Mouse (Mus musculus): ENCODE measurements at regions not wholly inside any gene's neighbourhood (a gene's known extent, or its start where the extent isn't known, plus 50 kb on each side); places are given as distances from the start of the nearest gene placed in this dataset.

GRCm38 (mm10) chr3:35320844-35321393, 433.0 kb upstream of the Atp11b start:
- no peak for DNase-seq (ENCODE audit: low read depth)

GRCm38 (mm10) chr3:35321991-35322390, 431.9 kb upstream of the Atp11b start:
- no peak for DNase-seq (ENCODE audit: low read depth)

- no peak for DNase-seq (ENCODE audit: low read depth)
Measured at GRCm38 (mm10) chr3:35322899-35323298, 431.0 kb upstream of the Atp11b start.

- peak; percentile 41 for DNase-seq (ENCODE audit: low read depth)
Measured at GRCm38 (mm10) chr3:35323450-35324077, 430.3 kb upstream of the Atp11b start.

- no peak for DNase-seq (ENCODE audit: low read depth)
Measured at GRCm38 (mm10) chr3:35324186-35324585, 429.7 kb upstream of the Atp11b start.

GRCm38 (mm10) chr3:35332534-35333272, 421.2 kb upstream of the Atp11b start:
- no peak for DNase-seq (ENCODE audit: low read depth)

- no peak for DNase-seq (ENCODE audit: low read depth)
Measured at GRCm38 (mm10) chr3:35334017-35334416, 419.9 kb upstream of the Atp11b start.

- no peak for DNase-seq (ENCODE audit: low read depth)
Measured at GRCm38 (mm10) chr3:35334546-35334945, 419.4 kb upstream of the Atp11b start.

GRCm38 (mm10) chr3:35335837-35336236, 418.1 kb upstream of the Atp11b start:
- DNase-seq (ENCODE audit: low read depth) = no peak

GRCm38 (mm10) chr3:35340525-35340924, 413.4 kb upstream of the Atp11b start:
- DNase-seq (ENCODE audit: low read depth) = no peak

GRCm38 (mm10) chr3:35340935-35341800, 412.7 kb upstream of the Atp11b start:
- no peak for DNase-seq (ENCODE audit: low read depth)

- no peak for DNase-seq (ENCODE audit: low read depth)
Measured at GRCm38 (mm10) chr3:35341840-35342239, 412.1 kb upstream of the Atp11b start.

GRCm38 (mm10) chr3:35342584-35342983, 411.3 kb upstream of the Atp11b start:
- no peak for DNase-seq (ENCODE audit: low read depth)

- DNase-seq (ENCODE audit: low read depth) = no peak
Measured at GRCm38 (mm10) chr3:35343936-35344335, 410.0 kb upstream of the Atp11b start.

GRCm38 (mm10) chr3:35349114-35349513, 404.8 kb upstream of the Atp11b start:
- no peak for DNase-seq (ENCODE audit: low read depth)

GRCm38 (mm10) chr3:35353442-35353841, 400.5 kb upstream of the Atp11b start:
- no peak for DNase-seq (ENCODE audit: low read depth)

- DNase-seq (ENCODE audit: low read depth) = no peak
Measured at GRCm38 (mm10) chr3:35353920-35354319, 400.0 kb upstream of the Atp11b start.

- no peak for DNase-seq (ENCODE audit: low read depth)
Measured at GRCm38 (mm10) chr3:35354356-35354755, 399.6 kb upstream of the Atp11b start.

- DNase-seq (ENCODE audit: low read depth) = no peak
Measured at GRCm38 (mm10) chr3:35357111-35357510, 396.8 kb upstream of the Atp11b start.

GRCm38 (mm10) chr3:35358541-35358940, 395.4 kb upstream of the Atp11b start:
- no peak for DNase-seq (ENCODE audit: low read depth)

GRCm38 (mm10) chr3:35359288-35359687, 394.6 kb upstream of the Atp11b start:
- DNase-seq (ENCODE audit: low read depth) = no peak

GRCm38 (mm10) chr3:35360515-35360914, 393.4 kb upstream of the Atp11b start:
- DNase-seq (ENCODE audit: low read depth) = no peak
